Mouse (Mus musculus) right cerebral cortex, adult 18-20 months (tissue): ENCODE data around the gene Max.

Experiments used
- DNase-seq: peaks from one replicate; pipeline ENCODE4 v3.0.0; 2022; ENCODE audit warnings: mixed read lengths

Gene Max

DNA sequence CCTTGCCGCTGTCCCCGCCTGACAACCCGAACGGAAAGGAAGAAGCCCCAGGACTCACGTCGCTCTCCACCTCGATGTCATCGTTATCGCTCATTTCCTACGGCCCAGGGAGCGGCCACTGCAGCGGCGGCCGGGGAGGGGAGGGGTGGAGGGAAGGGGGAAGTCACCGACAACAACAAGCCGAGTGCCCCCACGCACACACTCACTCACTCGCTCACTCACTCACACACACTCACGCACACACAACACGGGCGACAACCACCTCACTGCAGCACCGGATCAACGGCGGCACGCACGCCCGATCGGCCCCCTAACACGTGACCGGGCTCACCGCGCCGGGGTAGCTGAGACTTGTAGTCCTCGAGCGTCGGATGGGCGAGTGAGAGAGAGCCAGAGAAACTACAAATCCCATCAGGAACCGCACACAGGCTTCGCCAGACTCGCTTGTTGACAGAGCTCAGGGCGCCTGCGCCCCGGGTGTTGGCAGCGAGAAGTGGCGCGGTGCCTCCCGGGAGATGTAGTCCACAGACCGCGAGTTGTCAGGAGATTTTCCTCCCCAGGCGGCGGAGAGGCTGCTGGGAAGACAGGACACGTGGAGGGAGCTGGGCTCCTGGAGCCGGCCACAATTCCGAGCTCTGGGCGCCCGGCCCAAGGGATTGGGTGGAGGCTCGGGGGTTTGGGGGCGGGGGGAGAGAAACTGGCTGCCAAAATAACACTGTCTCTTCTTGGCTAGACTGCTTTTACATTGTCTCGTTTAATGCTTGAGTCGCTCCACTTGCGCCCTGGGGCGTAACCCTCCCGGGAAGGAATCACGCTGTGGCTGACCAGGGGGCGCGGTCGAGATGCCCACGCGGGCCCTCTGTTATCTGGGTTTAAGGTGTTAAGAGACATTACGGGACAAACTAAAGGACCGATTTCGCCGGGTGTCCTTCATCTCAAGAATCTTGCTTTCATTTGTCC lies at the start of gene Max:
Gene Max (minus strand): TSS at position 270 of the 960 bp plus-strand sequence.
- peak; percentile 100 for DNase-seq

DNA sequence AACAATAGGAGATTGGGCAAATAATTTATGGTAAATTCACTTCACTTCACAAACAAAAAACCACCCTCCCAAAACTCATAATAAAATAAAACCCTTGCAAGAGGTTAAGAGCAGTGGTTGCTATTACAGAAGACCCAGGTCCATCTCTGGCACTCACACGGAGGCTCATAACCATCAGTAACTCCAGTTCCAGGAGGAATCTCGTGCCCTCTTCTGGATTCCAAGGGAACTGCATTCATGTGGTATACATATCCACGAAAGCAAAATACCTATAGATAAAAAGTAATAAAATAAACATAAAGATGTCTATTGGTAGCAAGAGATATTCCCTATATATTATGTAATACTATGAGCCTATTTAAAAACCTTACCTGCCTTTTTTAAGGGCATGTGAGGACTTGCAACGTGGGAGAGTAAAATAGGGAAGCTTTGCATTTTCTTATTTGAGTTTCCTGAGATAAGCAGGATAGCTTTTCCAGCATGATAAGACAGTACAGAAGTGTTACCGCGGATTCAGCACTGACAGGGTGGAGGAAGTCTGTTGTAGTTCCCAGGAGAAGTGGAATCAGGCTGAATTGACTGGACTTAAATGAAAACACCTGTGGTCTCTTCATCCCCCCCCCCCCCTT lies 49.2 kb upstream of the Max start:
- no peak for DNase-seq

DNA sequence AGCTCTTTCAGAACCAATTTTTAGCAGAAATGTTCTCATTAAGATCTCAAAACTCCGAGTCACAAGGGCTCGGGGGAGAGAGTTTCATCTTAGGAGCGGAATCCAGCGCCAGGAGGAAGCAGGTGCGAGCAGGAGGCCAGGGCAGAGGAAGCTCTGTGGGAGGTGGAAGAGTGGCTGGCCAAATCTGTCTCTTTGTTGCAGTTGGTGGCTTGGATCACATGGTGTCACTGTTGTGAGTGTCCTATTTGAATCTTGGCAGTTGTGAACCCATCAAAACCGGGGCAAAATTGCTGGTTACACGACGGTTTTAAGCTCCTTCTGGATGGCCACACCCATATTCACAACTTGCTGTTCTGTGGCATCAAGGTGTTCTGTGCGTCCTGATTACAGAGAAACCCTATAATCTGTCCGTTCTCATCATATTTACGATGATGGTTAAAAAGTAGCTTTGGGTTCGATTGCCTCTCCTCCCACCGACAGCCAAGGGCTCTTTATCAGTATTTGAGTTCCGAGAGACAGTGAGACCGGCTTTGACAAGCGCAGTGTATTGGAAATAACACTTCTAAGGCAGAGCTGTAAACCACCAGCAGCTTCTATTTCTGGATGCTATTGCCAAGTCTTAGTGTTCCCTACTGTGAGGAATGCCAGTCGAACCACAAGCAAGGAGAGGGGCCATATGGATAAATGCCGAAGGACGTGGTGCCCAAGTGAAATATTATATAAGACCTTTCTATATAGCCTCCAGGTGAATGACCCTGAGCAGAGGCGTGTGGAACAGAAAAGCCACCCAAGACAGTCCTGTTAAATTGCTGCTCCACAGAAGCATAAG lies 47.4 kb upstream of the Max start:
- peak; percentile 32 for DNase-seq

DNA sequence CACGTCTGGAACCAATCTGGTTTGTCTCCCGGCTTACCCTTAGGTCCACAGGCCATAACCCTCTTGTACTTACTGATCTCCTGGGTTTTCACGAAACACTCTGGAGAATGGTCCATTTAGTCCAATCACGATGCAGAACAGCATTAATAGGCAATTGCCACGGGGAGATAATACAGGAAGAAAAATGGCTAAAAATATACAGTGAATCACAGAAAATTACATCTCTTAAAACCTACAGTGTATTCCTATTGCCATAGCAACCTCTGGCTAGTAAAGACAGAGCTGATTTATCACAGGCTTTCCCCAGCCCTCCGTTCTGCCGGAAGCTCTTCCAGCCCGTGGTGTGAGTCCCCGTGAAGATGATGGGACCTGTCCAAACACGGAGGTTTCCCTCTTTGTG lies 42.9 kb upstream of the Max start:
- no peak for DNase-seq

DNA sequence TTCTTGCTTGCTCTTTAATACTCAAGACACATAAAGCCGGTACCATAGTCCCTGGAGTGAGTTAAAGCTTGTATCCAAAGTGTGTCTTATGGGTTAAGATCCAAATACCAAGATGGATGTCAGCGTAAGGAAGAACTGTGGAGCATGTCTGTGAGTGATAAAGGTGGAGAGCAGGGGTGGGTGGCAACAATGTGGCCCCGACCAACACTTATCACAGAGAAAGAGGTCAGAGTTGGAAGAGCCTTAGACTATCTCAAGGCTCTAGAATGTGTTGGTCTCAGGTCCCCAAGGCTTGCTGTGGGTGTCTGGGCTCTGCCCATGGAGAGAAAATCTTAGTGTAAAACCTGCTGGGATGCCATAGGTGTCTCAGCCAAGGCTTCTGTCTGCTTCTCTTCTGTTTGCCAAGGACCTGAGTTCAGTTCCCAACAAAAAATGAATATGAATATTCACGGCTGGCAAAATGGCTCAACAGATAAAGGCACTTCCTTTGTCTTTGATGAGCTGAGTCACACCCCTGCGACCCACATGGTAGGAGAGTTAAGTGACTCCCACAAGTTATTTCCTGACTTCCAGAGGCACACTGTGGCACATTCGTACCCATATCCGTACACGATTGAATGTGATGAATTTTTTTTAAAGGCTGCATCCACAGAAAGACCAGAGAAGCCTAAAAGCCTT lies 40.7 kb upstream of the Max start:
- DNase-seq: no peak

DNA sequence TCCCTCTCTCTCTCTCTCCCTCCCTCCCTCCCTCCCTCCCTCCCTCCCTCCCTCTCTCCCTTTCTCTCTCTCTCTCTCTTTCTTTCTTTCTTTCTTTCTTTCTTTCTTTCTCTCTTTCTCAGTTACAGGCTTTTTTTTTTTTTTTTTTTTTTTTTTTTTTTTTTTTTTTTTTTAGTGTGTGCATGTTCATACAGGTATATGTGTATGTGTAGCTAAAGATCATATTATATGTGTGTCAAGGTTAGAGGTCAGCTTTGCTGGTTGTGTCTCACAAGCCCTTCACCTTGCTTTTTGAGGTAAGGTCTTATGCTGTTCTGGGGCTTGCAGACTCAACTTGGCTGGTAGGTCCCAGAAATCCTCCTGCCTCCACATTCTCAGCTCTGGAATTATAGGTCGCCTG lies 39.3 kb upstream of the Max start:
- no peak for DNase-seq

DNA sequence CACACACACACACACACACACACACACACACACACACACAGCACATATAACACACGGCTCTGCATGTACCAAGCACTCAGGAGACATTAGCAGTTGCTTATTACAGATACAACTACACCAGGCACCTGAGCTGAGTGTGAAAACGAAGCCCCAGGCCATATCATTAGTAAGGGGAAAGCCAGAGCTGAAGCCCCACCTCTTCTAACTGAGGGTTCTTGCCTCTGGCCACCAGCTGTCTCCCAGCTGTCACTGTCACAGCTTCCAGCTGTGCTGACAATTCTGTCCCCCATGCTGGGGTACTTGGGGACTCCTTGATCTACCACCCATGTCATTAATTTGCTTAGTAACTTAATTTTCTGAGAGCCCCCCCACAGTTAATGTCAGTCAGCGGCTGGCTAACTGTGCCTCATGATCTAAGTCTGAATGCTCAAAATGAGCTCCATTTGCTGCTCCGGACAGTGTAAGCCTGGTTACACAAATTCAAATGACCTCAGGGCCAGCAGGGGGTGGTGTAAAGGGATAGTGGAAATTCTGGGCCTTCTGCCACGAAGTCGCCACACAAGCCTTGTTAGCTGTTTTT lies 38.8 kb upstream of the Max start:
- DNase-seq: no peak

DNA sequence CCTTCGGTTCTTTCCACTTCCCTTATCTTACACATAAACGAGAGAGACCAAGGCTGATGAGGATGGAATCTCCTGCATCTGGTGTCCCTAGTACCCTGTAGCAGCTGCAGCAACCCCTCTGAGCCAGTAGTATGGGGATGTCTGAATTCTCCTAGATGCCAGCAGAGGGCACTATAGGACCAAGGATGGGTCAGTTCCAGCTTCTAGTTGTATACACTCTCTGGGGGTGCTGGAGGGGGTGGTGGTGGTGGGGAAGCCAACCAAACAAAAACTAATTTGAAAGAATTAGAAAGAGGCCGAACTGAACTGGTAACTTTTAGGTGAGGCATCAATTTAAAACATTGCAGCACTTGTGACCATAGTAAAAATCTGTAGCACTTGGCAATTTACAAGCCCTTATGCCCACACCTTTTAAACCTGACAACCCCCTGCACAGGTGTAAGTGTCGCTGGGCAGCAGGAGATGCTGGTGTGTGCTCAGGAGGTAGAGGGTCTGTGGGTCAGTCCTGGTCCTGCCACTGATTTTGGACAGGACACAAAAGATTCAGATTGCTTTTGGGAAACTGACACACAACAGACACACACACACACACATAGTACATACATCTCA lies 38.2 kb upstream of the Max start:
- peak; percentile 66 for DNase-seq

DNA sequence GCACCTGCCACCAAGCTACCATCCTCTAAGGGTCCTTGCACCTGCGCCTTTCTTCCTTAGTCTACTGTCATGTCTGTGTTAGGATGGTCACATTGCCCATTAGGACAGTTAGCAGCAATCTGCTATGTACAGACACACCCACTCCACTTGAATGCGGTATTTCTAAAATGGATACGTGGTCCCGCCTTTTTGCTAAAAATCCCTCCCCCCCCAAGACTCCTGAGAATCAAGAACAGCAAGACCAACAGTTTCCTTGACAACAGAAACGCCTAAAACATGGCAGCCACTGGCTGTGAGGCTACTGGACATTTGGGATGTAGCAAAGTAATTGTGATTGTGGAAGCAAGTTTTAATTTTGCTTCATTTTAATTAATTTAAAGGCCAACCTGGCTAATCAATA lies 32.8 kb upstream of the Max start:
- DNase-seq: no peak

DNA sequence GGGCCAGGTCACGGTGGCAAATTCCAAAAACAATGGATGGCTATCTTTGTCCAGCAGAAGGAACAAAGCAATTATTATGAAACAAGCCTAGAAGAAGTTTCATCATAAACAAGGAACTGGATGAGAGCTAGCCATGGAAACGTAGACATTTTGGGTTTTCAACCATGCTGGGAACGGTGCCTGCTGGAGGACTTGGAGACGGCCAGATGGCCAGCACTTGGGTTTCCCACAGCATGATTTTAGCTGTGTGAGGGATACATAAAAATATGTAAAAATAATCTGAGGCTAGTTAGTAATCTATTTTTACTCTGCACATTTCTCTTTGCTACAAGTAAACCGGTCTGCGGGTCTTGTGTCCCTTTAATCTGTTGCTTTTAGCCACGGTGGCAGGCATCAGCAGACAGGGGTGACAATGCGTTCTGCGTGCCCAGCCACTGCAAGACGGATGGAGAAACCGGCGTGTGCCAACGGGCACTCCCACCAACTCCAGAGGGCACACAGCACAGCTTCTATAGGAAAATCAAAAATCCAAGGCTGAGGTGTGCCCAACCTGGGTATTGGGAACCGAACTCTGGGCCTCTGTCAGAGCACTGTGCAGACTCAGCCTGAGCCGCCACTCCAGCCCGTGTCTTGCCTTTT lies 31.0 kb upstream of the Max start:
- peak; percentile 58 for DNase-seq

DNA sequence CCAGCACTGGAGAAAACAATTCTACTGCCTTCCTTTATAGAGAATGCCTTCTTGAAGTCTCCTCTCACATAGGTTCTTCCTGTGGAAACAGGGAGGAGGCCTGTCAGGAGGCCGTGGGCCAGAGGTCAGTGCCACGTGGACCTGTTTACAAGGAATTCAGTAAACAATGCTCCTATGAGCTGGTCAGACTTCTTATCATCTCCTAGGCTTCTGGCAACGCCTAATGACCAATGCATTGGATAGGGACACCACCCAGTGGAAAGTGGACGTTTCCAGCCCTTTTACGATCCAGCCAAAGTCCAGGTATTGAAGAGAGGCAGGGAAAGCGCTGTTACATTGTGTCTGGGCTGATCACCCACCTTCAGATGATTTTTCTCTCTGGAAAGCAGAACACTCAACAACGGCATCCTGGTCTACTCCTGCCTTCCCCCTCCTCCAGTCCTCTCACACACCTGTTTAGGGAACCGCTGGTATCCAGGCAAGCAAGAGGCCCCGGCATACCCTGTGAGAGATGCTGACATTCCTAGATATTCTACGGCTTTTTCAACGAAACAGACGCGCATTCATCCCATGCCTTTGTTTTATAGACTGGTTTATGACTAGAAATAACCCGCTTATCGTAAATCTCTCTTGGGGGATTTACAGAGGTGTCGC lies 20.9 kb upstream of the Max start:
- no peak for DNase-seq

DNA sequence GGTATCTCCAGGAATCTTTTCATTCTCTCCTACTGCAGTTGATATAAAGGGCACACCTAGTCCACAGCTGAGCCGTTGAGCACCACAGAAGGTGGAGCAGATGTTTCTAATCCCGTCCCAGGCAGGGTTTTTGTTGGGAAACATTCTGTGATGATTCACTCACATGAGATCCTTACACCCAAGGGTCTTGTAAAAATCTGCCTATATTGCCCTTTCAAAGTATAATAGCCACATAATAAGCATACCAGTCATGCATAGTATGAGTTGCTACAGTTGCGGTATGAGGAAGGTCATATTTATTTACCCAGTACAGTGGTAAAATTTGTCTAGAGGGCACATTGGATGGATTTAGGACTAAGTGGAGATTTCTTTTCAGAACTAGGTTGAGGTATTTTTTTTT lies 17.5 kb upstream of the Max start:
- no peak for DNase-seq

DNA sequence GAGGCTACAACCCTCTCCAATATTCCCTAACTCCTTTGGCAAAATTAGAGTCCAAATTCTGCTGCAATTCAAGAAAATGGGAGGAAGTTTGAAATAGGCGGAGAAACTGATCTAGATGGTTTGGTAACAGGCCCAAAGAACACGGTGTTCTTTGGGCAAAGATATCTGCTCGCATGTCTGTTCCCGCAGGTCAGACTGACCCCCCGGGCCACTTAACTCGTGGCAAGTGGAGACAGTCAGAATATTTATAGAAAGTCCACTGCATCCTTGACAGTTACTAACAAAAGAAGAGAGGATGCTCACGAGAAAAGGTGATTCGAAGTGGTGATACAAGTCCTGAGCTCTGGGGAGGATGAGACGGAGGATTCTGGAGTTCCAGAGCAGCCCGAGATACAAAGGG lies 10.7 kb upstream of the Max start:
- no peak for DNase-seq

DNA sequence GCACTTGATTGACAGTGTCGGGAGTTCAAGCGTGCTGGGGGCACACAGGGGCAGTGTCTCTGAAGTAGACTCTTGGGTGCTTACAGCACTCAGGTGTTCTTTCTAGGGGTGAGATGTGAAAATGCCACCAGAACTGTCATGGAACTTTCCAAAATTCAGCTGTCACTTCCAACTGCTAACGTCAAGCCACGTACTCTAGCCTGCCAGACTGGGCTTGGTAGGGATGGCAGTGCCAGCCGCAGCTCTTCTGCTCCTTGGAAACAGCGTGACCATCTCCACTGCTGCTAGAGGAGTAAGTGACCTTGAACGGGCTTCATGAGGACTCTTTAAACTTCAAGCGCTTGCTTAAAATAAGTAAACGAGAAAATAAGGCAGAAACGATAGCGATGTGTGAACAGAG lies 10.2 kb upstream of the Max start:
- DNase-seq: no peak

DNA sequence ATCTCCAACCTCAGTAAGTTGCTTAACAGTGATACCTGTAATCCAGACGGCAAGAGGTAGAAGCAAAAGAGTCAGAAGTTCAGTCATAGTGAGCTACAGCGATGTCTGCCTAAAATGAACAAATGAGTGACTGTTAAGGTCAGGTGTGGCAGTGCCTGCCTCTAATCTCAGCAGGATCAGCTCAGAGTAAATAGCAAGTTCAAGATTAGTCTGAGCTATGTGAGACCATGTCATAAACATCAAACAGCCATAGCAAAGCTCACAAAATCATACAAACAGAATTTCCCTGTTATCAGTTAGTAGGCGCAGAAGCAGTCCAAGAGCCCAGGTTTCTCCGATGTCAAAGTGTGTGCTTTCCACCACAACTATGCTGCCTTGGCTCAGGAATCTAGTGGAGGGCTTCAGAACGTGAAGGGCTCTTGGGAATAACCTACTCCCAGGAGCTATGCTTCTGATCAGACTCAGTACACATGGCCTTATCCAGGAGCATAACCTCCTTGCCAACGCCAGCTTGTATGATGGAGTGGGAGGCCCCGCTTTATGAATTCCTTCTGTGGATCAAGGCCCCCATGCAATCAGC lies 9.7 kb upstream of the Max start:
- no peak for DNase-seq

DNA sequence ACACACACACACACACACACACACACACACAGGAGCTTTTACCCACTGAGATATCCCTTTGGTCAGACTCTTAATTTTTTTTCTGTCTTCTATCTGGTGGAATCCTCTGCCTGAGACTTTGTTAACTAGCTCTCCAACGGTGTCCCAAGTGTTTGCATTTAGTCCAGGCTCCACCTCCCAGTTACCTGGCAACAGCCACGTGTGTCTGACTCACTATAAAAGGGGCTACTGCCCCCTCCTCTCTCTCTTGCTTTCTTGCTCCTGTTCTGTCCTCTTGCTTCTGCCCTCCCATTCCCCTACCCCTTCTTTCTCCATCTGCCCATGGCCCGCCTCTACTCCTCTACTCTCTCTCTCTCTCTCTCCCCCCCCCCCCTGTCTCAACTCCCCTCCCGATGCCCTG lies 3.9 kb upstream of the Max start:
- DNase-seq: no peak

DNA sequence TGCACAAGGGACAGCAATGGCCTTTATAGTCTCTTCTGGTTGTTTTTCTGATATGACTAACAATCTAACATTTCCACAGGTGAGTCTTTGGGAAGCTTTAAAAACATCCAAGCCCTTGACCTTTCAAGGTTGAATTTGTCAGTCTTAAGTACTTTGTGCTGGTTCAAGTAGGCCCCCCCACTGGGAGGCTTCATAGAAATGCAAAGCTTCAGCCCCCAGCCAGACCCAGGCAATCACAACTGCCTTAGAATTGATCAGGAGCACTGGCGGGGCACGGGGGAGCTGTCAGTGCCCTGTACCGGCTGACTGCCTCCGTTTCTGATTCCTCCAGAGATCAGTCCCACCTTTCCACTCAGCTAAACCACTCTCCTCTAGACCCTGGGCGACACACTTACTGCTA lies 3.1 kb upstream of the Max start:
- DNase-seq: no peak

DNA sequence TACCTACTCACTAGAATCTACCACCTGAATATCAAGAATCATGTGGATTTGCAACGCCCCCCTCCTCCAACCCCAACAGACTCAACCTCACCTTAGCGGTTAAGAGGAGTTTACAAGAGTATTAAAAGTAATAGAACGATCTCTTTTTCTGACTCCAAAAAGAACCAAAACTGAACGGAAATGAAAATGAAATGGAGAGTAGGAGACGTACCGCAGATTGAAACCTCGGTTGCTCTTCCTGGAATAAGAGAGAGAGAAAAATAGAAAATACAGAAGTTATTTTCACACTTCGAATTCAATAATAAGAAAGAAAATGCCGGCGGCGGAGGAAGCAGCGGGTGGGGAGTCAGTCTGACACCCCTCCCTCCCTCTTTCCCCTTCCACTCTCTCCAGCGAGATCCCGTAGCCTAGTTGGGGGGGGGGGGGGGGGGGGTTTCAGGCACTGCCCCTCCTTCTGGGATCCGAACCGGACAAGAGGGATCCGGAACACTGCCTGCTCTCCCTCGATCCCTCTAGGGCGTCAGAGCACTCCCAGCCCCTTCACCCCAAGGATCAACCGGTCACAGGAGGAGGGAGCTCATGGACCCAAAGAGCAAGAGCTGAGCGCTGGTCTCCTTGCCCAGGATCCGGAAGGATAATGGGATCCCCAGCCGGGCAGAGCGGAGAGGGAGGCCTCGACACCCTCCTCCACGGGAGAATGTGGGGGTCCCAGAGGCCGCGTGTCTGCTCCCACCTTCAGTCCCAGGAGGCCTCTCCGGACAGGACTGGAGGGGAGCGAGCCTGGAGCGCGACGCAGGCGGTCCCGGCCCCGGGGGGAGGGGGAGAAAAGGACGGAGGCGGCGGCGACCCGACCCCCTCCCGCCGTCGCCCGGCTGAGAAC lies 709 bp downstream of the Max start:
- no peak for DNase-seq

DNA sequence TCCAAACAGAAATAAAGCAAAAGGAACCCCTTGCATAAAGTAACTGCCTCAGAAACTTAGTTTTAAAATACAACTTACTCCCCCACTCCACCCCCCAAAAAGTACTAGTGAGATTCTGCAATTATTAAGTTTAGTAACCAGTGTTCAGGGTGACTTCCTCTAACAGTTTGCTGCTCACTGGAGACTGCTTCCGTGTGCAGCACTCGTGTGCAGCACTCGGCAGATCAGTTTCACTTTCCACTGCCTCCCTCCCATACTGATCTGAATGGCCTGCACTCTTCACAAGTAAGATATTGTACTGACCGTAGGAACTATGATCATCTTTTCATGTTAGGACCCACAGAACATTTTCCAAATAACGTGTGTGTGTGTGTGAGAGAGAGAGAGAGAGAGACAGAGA lies 4.3 kb downstream of the Max start:
- no peak for DNase-seq
